Mouse (Mus musculus): Measurements from ENCODE around the gene Man1a2. TPM values are rescaled to one million over a fixed set of nuclear protein-coding genes. Genes with fewer than 3 reads are reported as not detected.
A peak's percentile ranks its signal among the peaks of the same experiment; 100 is the strongest.

The Man1a2 gene
- polyA plus RNA-seq, 1 experiment from 2014 or later, result 48.6 TPM

- no peak for ATAC-seq (ENCODE audit: low read depth)
These were observed 1.5 kb upstream of the Man1a2 start for GRCm38 (mm10) chr3:100686756-100687155.

DNA sequence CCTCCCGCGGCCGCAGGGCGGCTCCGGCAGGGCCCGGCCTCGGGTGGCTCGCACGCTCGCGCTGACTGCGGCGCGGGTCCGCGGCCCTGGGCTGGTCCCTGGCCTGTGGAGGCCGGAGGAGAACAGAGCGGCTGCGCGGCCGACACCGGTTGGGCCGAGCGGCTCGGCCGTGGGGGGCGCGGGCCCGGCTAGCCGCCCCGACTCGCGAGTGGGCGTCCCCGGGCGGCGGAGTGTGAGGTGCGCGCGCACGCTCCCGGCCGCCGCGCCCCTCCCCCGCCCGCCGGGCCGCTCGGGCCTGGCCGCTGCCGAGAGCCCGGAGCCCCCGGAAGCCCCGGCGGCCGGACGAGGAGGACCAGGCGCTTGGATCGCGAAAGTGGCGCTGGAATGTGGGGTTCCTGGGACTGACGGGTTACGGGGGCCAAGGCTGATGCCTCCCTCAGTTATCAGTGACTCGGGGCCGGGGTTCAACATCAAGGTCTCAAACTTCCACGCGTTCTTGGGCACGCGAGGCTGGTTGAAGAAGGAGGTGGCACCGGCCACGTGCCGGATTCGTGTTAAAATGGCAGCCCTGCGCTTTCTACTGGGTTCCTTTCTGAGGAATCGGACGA is 564 bp upstream of the Man1a2 start:
- no peaks in the 10 kb centered on the region for H3K36me3 ChIP-seq (ENCODE audit: control insufficient read depth, insufficient read depth, low read length)
- WGBS, result under 1% methylated on average over 49 of the region's 77 CpGs
- H3K27ac ChIP-seq (ENCODE audit: low read length), result peak overlapping the region; percentile 96
- peak overlapping the region; percentile 73 for H3K4me3 ChIP-seq (ENCODE audit: low read length)
- H3K4me1 ChIP-seq (replicated peaks; ENCODE audit: control insufficient read depth, insufficient read depth, low read length), result peaks cover 17% of the 10 kb centered on the region
- H3K9ac ChIP-seq (ENCODE audit: low read length), result peak overlapping the region; percentile 85
- H3K4me2 ChIP-seq (ENCODE audit: low read depth, low read length), result peak overlapping the region; percentile 93
- ATAC-seq (ENCODE audit: low read depth), result peak; percentile 88
- H3K27me3 ChIP-seq (ENCODE audit: control insufficient read depth, insufficient read depth, low read depth, low read length), result no peaks in the 10 kb centered on the region
- H3K9me3 ChIP-seq (ENCODE audit: control insufficient read depth, low read length), result no peaks in the 10 kb centered on the region

More at GRCm38 (mm10) chr3:100686756-100687155, 1.5 kb upstream of the Man1a2 start:
- no peak overlapping the region for H3K4me2 ChIP-seq (ENCODE audit: low read depth, low read length)
- no peaks in the 10 kb centered on the region for H3K9me3 ChIP-seq (ENCODE audit: control insufficient read depth, low read length)
- no peak overlapping the region for H3K27ac ChIP-seq (ENCODE audit: low read length)
- no peaks in the 10 kb centered on the region for H3K36me3 ChIP-seq (ENCODE audit: control insufficient read depth, insufficient read depth, low read length)
- 86% methylated on average over 8 of the region's 8 CpGs for WGBS
- no peak overlapping the region for H3K9ac ChIP-seq (ENCODE audit: low read length)
- H3K27me3 ChIP-seq (ENCODE audit: control insufficient read depth, insufficient read depth, low read depth, low read length), result no peaks in the 10 kb centered on the region
- no peak overlapping the region for H3K4me3 ChIP-seq (ENCODE audit: low read length)
- peaks cover 11% of the 10 kb centered on the region for H3K4me1 ChIP-seq (replicated peaks; ENCODE audit: control insufficient read depth, insufficient read depth, low read length)

- Histone ChIP-seq H3K36me3 (ENCODE audit: control insufficient read depth, insufficient read depth, low read length) (no peaks in the 10 kb centered on the region), H3K4me2 (ENCODE audit: low read depth, low read length) (peak overlapping the region; percentile 93), H3K4me1 (replicated peaks; ENCODE audit: control insufficient read depth, insufficient read depth, low read length) (peaks cover 20% of the 10 kb centered on the region), H3K9me3 (ENCODE audit: control insufficient read depth, low read length) (no peaks in the 10 kb centered on the region), H3K4me3 (ENCODE audit: low read length) (peak overlapping the region; percentile 73), H3K27me3 (ENCODE audit: control insufficient read depth, insufficient read depth, low read depth, low read length) (no peaks in the 10 kb centered on the region), H3K9ac (ENCODE audit: low read length) (peak overlapping the region; percentile 85), H3K27ac (ENCODE audit: low read length) (no peak overlapping the region)
- under 1% methylated on average over 25 of the region's 25 CpGs for WGBS
- ATAC-seq (ENCODE audit: low read depth), result no peak
These were observed 898 bp downstream of the Man1a2 start for GRCm38 (mm10) chr3:100684234-100684975.

GRCm38 (mm10) chr3:100682841-100683240 is 2.5 kb downstream of the Man1a2 start:
- H3K9ac ChIP-seq (ENCODE audit: low read length), result peak overlapping the region; percentile 57

DNA sequence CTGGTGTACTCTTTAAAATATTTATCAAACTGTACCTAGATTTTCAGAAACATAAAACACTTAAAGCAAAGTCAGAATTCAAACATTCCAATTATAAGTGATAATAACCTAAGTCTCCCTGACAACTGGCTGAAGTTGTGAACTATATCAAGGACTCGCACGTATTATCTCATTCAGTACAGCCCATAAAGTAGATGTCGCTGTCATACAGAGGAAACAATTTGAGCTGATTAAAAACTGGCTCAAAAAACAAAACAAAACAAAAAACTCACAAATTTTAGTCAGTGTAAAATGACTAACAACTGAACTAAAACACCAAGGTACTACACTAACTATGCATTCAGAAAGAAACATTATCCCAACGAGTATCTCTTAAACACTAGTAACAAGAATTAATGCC is 3.0 kb downstream of the Man1a2 start:
- H3K9me3 ChIP-seq (ENCODE audit: control insufficient read depth, low read length), result no peaks in the 10 kb centered on the region
- H3K4me2 ChIP-seq (ENCODE audit: low read depth, low read length), result peak overlapping the region; percentile 59
- no peak for ATAC-seq (ENCODE audit: low read depth)
- peak overlapping the region; percentile 57; the same call in 1 of the 2 replicates for H3K9ac ChIP-seq (ENCODE audit: low read length)
- peaks cover 20% of the 10 kb centered on the region for H3K4me1 ChIP-seq (replicated peaks; ENCODE audit: control insufficient read depth, insufficient read depth, low read length)
- H3K27ac ChIP-seq (ENCODE audit: low read length), result no peak overlapping the region
- no peaks in the 10 kb centered on the region for H3K27me3 ChIP-seq (ENCODE audit: control insufficient read depth, insufficient read depth, low read depth, low read length)
- 24% methylated on average over 4 of the region's 4 CpGs for WGBS
- H3K36me3 ChIP-seq (ENCODE audit: control insufficient read depth, insufficient read depth, low read length), result no peaks in the 10 kb centered on the region
- H3K4me3 ChIP-seq (ENCODE audit: low read length), result peak overlapping the region; percentile 42; the same call in 1 of the 2 replicates

More at GRCm38 (mm10) chr3:100682841-100683240, 2.5 kb downstream of the Man1a2 start:
- no peaks in the 10 kb centered on the region for H3K9me3 ChIP-seq (ENCODE audit: control insufficient read depth, low read length)
- peaks cover 20% of the 10 kb centered on the region for H3K4me1 ChIP-seq (replicated peaks; ENCODE audit: control insufficient read depth, insufficient read depth, low read length)
- peak overlapping the region; percentile 59 for H3K4me2 ChIP-seq (ENCODE audit: low read depth, low read length)
- no peaks in the 10 kb centered on the region for H3K27me3 ChIP-seq (ENCODE audit: control insufficient read depth, insufficient read depth, low read depth, low read length)
- peak overlapping the region; percentile 42 for H3K4me3 ChIP-seq (ENCODE audit: low read length)
- no peak overlapping the region for H3K27ac ChIP-seq (ENCODE audit: low read length)
- no peak for ATAC-seq (ENCODE audit: low read depth)
- WGBS, result 28% methylated on average over 3 of the region's 3 CpGs
- no peaks in the 10 kb centered on the region for H3K36me3 ChIP-seq (ENCODE audit: control insufficient read depth, insufficient read depth, low read length)

- Histone ChIP-seq H3K4me2 (ENCODE audit: low read depth, low read length) (peak overlapping the region; percentile 54), H3K4me1 (replicated peaks; ENCODE audit: control insufficient read depth, insufficient read depth, low read length) (peaks cover 20% of the 10 kb centered on the region), H3K9ac (ENCODE audit: low read length) (0 out of 2 replicates have a peak overlapping the region, but pooled peaks have one; percentile 13), H3K27me3 (ENCODE audit: control insufficient read depth, insufficient read depth, low read depth, low read length) (no peaks in the 10 kb centered on the region), H3K4me3 (ENCODE audit: low read length) (peak overlapping the region; percentile 27), H3K9me3 (ENCODE audit: control insufficient read depth, low read length) (no peaks in the 10 kb centered on the region), H3K27ac (ENCODE audit: low read length) (no peak overlapping the region), H3K36me3 (ENCODE audit: control insufficient read depth, insufficient read depth, low read length) (no peaks in the 10 kb centered on the region)
- WGBS, result 8% methylated on average over 11 of the region's 11 CpGs
- ATAC-seq (ENCODE audit: low read depth), result no peak
These were observed 3.7 kb downstream of the Man1a2 start for GRCm38 (mm10) chr3:100681448-100682092.

DNA sequence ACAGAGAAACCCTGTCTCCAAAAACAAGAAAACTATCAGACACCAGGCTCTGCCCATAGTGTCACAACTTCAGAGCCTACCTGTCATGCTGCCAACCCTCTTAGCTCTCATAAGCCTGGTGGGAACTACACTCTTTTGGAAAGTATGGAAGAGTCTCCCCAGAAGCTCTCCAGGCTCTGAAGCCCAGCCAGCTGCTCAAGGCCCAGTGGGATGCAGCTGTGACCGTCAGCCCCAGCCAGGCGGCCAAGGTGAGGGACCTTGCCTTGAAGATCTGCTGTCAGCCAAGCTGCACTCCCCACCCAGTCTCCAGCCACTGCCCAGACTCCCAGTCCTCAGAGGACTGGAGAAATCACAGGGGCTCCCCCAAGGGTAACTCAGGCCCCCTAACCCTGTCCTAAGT is 5.1 kb downstream of the Man1a2 start:
- Histone ChIP-seq H3K4me1 (replicated peaks; ENCODE audit: control insufficient read depth, insufficient read depth, low read length) (peaks cover 20% of the 10 kb centered on the region), H3K27me3 (ENCODE audit: control insufficient read depth, insufficient read depth, low read depth, low read length) (no peaks in the 10 kb centered on the region), H3K9me3 (ENCODE audit: control insufficient read depth, low read length) (no peaks in the 10 kb centered on the region), H3K9ac (ENCODE audit: low read length) (no peak overlapping the region), H3K36me3 (ENCODE audit: control insufficient read depth, insufficient read depth, low read length) (no peaks in the 10 kb centered on the region), H3K4me2 (ENCODE audit: low read depth, low read length) (no peak overlapping the region), H3K4me3 (ENCODE audit: low read length) (no peak overlapping the region), H3K27ac (ENCODE audit: low read length) (no peak overlapping the region)
- ATAC-seq (ENCODE audit: low read depth), result no peak
- 63% methylated on average over 2 of the region's 2 CpGs for WGBS

DNA sequence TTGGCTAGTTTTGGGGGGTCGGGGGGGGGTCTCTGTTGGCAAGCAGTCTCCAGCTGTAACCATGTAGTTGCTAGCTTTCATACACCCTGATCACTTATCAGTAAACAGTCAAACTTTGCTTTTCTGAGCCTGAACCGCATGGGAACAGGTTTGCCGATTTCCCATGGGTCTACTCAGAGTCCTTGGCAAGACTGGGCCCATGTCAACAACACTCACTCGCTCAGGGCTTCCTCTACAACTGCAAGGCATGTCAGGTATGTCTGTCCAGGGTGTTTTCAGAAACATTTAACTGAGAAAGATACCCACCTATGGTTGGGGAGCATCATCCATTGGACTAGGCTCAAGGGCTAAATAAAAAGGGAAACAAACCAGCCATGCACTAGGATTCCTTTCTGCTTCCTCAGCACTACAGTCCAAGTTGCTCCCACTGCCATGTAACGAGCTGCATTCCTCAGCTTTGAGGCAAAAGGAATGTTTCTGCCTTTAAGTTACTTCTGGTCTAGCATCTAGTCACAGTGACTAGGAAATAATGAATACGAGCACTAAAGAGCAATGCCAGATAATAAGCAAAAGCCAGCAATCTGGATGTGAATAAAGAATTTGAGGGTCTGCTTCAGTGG is 6.2 kb downstream of the Man1a2 start:
- Histone ChIP-seq H3K4me1 (replicated peaks; ENCODE audit: control insufficient read depth, insufficient read depth, low read length) (peaks cover 20% of the 10 kb centered on the region), H3K4me2 (ENCODE audit: low read depth, low read length) (no peak overlapping the region), H3K27ac (ENCODE audit: low read length) (no peak overlapping the region), H3K9me3 (ENCODE audit: control insufficient read depth, low read length) (no peaks in the 10 kb centered on the region), H3K27me3 (ENCODE audit: control insufficient read depth, insufficient read depth, low read depth, low read length) (no peaks in the 10 kb centered on the region), H3K36me3 (ENCODE audit: control insufficient read depth, insufficient read depth, low read length) (no peaks in the 10 kb centered on the region), H3K4me3 (ENCODE audit: low read length) (no peak overlapping the region), H3K9ac (ENCODE audit: low read length) (no peak overlapping the region)
- 71% methylated on average over 6 of the region's 6 CpGs for WGBS
- no peak for ATAC-seq (ENCODE audit: low read depth)

GRCm38 (mm10) chr3:100675146-100675545 is 10.2 kb downstream of the Man1a2 start:
- no peaks in the 10 kb centered on the region; the same call in 1 of the 2 replicates for H3K4me1 ChIP-seq (replicated peaks; ENCODE audit: control insufficient read depth, insufficient read depth, low read length)
- H3K9ac ChIP-seq (ENCODE audit: low read length), result no peak overlapping the region
- 76% methylated on average over 4 of the region's 4 CpGs for WGBS
- no peak overlapping the region for H3K27ac ChIP-seq (ENCODE audit: low read length)
- H3K9me3 ChIP-seq (ENCODE audit: control insufficient read depth, low read length), result no peaks in the 10 kb centered on the region
- no peaks in the 10 kb centered on the region for H3K27me3 ChIP-seq (ENCODE audit: control insufficient read depth, insufficient read depth, low read depth, low read length)
- no peaks in the 10 kb centered on the region for H3K36me3 ChIP-seq (ENCODE audit: control insufficient read depth, insufficient read depth, low read length)
- no peak overlapping the region for H3K4me2 ChIP-seq (ENCODE audit: low read depth, low read length)
- ATAC-seq (ENCODE audit: low read depth), result no peak
- no peak overlapping the region for H3K4me3 ChIP-seq (ENCODE audit: low read length)

Measured in lung, embryonic 16.5 days (tissue).